Mouse (Mus musculus) gastrocnemius, postnatal 10 days (tissue): ENCODE results near the gene Slc8a1. TPM values are rescaled to one million over a fixed set of nuclear protein-coding genes. Genes with fewer than 3 reads are reported as not detected.
A peak's percentile ranks its signal among the peaks of the same experiment; 100 is the strongest.

Experiments used
- DNase-seq: peaks from one replicate; pipeline ENCODE4 v3.0.0; 2021; ENCODE audit warnings: mixed read lengths
- long read RNA-seq, 2 experiments: library from polyadenylated mRNA; stranded (forward); transcript quantifications; one replicate each; pipeline ENCODE4 v2.0.0; 2021
- total RNA-seq, 2 experiments: library from RNA; stranded (reverse); gene quantifications; 2 replicates each; pipeline ENCODE4 v1.2.3; 2021

The Slc8a1 gene
- total RNA-seq: 10 to 100 TPM; 22.4 to 29.0 TPM
- long read RNA-seq, experiment 1, partial matches to known transcripts: 0 of 4 reads
- long read RNA-seq, experiment 1, other reads (novel, unspliced or antisense): 4 of 4 reads
- long read RNA-seq, experiment 2, partial matches to known transcripts: 0 of 1 reads
- long read RNA-seq, experiment 2, other reads (novel, unspliced or antisense): 1 of 1 reads

DNA sequence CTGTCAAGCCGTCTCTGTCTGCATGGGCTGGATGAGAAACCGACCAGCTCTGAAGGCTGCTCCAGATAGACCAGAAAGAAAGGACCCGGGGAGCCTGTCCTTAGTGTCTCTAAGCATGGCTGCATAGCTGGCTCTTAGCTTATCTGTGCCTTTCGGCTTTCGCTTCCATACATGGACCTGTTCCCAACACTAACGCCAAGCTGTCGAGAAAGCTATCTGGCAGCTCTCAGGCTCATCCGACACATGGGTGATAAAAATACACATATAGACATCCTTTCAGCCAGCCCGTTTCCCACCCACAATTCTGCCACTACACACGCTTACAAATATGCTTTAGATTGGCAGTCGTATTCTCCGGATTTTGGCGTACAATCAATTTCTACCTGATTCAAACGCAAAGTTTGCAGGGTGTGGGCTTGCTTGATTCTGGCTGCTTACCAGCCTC lies at the start of gene Slc8a1:
Gene Slc8a1 (minus strand): TSS at position 67 of the 445 bp plus-strand sequence.
- no peak for DNase-seq

DNA sequence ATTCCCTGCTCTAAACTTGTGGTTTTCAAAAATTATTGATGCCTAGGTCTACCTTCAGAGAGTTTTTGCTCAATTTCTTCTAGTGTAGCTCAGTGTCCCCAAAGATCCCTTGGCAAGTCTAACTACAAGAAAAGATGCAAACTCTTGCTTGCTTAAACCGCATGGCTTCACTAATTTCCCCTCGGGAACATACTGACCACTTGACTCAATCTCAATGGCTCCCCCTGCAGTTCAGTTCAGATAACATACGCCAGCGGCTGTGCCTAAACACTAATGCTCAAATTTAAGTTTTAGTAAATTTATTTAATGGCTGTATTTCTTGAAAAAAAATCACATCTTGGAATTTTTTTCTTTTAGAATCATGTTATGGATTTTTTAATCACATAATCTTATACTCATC lies 49.2 kb upstream of the Slc8a1 start:
- DNase-seq: peak; percentile 24

DNA sequence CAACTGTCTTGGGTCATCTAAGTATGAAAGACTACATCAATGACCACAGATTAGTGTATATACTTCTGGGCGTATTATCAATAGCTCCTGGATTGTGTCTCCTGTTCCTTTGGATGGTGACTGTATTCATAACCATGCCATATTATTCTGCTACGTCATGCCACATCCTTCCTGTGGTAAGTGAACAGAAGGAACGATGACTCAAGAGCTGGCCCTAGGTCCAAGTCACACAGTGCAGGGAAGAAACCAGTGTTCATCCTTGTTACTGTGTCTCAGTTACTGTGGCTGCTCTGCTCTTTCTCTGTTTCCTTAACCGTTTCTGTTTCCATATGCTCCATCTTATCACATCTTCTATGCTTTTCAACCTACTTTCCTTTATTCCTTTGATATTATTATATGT lies 44.1 kb upstream of the Slc8a1 start:
- no peak for DNase-seq

DNA sequence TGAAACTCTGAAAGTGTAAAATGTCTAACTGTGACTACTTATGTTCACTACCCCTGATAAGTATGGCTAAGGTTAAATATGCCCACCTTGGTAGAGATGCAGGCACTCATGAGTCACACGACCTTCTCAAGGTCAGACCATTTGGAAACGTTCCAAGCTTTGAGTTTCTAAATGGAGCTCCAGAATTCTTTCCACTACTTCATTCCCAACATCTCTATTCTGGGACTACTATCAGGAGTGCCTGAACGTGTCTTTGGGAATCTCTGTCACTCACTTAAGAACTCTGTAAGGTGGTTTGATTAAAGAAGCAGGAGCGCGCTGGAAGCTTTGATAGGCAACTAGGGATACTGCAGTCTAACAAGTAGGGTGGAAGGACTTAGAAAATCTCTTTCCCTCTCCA lies 43.3 kb upstream of the Slc8a1 start:
- no peak for DNase-seq

DNA sequence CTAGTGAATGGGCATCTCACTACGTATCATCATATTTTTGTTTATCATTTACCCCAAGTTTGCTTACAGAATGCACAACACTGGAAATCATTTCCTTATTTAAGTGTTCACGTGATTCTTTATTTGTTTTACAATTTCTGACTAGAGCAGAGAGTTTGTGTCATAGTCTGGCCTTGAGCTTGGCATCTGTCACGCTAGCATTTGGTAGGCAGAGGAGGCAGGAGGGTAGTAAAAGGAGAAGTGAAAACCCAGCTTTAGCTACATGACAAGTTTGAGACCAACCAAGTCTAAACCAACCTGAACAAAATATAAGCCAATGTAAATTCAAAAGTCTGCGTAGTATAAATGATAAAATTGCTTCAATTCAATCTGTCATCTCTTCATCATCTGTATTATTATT lies 41.7 kb upstream of the Slc8a1 start:
- DNase-seq: no peak

DNA sequence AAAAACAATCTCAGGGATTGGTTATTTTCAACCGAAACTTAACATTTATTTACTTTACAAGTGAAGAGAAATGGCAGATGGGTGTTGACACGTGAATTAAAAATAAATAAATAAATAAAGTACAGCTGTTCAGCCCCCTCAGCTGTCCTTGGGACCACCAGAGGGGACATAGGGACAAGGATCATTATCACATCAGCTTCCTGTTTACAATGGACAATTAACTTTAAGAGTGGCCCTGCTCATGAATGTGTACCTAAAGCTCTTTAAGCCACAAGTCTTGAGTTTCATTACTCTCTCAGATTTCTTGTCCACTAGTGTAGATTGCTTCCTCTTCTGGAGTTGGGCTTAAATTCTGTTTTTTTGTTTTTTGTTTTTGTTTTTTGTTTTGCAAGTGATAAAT lies 12.5 kb upstream of the Slc8a1 start:
- DNase-seq: no peak

DNA sequence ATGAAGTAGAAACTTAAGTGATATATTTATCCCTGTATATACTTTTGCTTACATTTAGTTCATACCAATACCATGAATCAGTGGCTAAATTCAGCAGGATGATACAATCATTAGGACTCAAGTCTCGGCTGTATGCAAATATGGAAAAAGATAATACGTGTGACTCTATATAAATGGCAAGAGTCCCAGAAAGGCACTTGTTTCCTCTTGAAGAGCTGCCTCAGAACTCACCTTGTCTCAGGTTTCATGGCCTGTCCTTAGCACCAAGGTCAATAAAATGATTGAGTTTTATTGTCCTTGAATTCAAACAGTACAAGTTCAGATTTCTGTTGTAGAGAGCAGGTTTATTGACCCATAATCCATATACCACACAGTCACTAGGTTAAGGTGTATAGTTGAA lies 4.9 kb upstream of the Slc8a1 start:
- no peak for DNase-seq

DNA sequence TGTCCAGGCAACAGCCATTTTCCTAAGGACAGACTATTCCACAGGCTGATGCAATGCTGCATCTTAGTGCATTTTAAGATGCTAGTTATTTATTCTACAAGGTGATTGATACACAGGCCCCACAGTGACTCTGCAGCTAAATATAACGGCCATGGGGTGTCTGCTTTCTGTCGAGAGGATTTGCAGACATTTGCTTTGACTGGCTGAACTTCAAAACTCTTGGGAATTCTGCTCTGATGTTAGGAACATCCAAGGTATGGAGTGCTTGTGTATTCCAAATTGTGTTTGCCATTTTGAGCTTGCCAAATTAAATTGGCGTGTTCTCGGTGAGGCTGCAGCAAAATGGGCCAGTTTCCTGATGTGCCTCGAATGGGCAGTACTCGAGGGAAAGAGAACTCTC lies 2.4 kb upstream of the Slc8a1 start:
- no peak for DNase-seq

DNA sequence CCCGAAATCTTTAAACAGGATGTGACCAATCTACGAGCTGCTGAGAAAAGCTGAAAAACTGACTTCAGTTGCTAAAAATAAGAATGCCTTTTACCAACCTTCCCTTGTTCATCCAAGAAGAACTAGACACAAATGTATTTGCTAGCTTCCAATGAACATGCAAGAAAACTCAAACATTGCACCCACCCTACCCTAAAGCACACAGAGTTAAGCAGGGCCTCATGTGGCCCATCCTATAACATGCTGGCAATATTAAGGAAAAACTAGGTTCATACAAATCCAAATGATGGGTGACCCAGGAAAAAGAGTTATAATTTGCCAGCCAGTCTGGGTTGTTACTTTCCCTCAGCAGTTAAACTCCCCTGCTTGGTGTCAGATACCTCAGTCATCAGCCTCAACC lies 398 bp downstream of the Slc8a1 start:
- no peak for DNase-seq

DNA sequence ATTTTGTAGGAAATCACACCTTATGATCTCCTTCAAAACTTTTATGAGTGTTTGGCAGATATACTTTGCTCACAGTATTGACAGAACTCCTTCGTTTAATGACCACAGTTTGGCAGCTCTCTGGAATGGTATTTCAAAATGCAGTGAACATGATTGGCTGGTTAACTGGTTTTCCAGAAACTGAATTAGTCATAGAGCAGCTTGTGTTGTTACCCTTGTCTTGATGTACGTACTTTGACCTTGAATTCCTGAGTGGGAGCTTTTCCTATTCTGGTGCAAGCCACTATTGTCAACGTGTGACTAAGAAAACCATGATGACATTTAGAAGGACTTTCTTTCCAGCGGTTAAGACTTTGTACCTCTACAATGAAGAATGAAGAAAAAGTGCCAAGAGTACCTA lies 868 bp downstream of the Slc8a1 start:
- DNase-seq: no peak

DNA sequence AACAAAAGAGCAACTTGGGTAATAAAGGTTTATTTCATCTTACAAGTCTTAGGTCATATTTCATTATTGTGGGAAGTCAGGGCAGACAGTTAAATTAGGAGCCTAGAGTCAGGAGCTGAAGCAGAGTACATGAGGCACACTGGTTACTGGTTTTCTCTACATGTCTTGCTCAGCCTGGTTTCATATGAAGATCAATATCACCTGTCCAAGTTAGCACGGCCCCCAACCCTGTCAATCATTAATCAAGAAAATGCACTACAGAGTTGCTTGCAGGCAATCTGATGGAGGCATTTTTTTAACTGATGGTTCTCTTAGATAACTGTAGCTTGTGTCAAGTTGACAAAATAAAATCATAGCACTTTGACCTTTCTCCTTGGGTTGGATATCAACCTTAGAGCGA lies 2.6 kb downstream of the Slc8a1 start:
- DNase-seq: no peak

DNA sequence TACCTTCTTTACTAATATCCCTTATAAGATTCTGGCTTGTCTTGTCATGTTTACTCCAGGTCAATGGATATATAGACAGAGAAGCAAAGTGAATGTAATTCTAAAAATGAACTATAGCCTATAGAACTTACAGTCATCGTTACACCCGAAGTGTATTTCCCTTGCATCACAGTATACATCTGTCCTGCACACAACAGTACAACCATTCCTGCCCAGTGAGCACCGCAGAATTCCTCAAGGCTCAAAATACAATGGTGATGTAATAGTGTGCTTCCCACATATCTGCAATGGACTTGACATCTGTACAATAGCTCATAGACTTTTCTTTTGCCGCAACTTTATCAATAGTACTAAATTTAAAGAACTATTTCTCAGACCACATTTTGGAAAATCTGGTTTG lies 8.3 kb downstream of the Slc8a1 start:
- no peak for DNase-seq

DNA sequence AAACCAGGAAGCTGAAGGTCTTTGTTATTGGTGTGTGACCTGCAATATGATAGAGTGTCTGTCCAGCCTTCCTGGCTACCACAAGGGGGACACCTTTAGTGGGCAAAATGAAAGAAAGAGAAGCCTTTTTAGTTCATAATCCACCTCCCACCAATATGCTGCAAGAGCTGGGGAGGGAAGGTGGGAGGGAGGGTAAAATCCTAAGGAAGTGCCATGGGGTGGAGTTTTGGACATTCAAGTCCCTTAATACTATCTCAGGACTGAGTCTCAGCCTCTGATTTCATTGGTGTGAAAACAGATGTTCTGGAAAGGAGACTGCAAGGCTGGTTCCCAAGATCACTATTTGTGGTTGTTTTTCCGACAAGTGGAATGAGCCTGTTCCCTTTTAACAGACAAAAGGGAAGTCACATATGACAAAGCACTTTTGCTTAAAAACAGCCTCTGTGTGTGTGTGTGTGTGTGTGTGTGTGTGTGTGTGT lies 25.9 kb downstream of the Slc8a1 start:
- no peak for DNase-seq

DNA sequence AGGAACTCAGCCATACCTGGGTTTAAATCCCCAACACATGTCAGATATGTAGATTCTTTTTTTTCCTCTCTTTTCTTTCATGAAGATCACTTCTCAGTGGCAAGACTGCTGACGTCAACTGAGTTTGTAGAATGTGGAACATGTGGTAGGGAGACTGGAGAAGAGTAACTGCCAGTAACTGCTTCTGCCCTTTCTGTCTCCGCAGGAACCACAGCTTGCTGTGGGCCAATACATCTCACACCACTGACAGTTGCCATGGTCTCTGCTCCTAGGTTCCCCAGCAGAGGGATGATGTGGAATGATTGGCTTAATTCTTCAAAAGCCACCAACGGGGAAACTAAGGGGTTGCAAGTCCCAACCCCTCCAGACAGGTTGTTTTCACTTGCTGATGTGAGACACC lies 33.4 kb downstream of the Slc8a1 start:
- no peak for DNase-seq

DNA sequence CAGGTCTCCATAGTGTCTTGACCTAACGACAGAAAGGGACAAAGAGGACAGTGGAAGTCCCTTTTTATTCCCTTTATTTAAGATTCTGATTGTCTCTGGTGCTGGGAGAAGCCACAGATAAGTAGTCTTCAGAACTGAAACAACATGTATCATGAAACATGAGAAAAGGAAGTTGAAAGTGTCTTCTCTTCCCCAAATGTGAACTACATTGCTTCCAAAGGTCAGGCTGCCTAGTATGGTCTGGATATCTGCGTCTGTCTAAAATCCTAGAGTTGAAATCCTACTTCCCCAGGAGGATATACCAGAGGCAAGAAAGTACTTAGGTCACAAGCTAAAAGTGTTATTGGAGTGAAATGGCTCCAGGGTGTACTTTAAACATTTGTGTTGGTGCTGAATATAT lies 34.9 kb downstream of the Slc8a1 start:
- DNase-seq: no peak

DNA sequence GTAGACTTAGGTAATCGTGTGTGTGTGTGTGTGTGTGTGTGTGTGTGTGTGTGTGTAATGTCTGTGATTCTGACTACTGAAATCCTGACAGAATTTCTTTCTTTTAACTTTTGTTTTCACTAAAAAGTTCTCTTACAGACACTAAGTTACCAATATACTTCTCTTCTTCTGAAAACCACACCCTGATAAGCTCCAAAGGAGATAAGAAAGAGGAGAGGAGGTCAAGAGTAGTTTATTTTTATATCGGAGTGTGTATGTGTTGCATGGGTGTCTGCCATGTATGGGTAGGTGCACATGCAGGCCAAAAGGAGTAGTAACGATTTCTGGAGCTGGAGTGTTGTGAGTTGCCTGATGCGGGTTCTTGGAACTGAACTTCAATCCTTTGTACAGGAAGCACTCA lies 36.5 kb downstream of the Slc8a1 start:
- no peak for DNase-seq

DNA sequence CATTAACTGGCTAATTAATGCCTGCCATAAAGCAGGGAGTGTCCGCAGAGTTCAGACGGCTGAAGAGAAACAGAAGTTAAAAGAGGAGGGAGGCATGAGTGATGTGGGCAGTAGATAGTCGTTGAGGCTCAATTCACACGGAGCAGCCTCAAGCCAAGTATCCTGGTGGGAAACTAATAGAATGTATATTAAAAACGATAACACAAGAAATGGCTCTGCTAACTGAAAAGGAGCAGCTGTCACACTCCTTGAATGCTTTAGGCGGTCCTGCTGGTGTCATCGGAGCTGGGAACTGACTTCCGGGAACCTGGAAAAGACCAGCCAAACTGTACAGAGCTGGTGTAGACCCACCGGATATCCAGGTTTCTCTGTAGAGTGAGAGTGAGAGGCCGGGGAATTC lies 39.4 kb downstream of the Slc8a1 start:
- no peak for DNase-seq

DNA sequence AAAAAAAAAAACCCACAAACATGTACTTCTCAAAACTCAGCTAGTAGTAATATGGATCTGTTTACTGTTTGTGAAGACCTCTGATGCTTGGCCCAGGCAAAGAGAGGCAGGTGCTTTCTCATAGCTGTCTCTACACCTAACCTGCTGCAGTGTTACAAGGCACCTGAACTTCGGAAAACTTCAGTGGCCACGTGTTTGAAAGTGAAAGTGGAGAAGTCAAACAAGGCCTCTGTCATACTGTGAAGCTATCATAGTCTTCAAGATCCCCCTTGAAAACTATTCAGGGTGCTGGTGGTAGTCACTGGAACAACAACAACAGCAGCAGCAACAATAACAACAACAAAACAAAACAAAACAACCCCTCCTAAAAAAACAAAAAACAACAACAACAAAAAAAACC lies 40.5 kb downstream of the Slc8a1 start:
- DNase-seq: no peak

DNA sequence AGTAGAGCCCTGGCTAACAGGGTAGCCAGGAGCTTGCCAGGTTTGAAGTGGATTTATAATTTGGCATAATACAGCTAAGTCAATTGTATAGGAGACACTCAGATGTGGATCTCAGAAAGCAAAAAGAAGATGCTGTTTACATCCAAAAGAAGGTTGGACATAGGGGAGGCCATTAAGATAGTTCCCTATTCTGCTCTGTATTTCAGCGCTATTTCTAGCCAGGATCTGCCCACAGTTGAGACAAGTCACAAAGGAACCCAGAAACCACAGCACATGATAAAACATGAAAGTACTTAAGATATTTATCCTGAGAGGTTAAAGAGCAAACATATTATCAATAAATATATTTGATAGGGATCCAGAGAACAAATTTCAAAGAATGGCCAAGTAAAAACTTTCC lies 43.2 kb downstream of the Slc8a1 start:
- DNase-seq: no peak

DNA sequence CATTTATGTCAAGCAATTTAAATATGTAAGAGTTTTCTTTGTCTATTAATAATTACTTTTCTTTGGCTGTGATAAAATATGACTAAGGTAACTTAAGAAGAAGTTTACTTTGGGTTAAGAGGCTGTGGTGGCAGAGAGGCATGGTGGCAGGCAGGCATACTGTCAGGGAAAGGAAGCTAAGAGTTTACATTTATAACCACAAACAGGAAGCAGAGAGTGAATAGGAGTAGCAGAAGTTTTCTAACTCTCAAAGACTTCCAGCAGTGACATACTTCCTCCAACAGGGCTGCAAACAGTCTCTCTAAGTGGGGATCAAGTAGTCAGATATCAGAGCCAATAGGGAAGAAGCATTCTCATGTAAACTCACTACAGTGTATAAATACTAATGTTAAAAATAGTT lies 58.6 kb downstream of the Slc8a1 start:
- DNase-seq: no peak

DNA sequence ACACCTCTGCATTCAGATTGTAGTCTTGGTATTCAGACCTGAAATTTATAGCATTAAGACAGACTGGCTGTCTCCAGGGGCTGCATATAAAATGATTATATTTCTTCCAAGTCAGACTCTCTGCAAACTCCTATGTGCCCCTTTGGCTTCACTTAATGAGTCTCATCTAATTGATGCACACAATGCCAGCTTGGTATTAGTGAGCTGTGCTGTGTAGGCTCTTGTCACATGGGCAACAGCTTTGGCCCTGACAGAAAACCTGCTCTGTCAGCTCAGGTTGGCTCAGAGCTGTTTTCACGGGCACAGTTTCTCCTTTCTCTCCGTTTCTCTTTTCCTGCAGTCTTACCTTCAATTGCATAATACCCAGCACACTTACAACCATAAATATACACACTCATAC lies 60.7 kb downstream of the Slc8a1 start:
- DNase-seq: no peak

DNA sequence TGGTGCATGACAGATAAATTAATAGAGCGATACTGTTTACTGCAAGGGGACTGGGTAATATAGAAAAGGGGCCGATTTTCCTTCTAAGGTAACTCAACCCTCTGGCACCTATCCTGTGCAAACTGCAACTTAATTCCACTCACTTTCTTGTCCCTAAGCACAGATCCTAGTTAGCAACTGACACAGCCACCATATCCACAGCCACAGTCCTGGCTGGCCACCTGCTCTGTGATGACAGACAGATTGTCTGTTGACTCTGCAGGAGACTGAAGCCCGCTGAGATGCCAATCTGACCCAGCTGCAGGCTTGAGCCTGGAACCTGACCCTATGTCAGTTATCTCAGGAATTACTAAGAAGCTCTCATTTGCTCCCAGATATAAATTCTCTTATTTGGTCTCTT lies 62.0 kb downstream of the Slc8a1 start:
- DNase-seq: peak; percentile 26

DNA sequence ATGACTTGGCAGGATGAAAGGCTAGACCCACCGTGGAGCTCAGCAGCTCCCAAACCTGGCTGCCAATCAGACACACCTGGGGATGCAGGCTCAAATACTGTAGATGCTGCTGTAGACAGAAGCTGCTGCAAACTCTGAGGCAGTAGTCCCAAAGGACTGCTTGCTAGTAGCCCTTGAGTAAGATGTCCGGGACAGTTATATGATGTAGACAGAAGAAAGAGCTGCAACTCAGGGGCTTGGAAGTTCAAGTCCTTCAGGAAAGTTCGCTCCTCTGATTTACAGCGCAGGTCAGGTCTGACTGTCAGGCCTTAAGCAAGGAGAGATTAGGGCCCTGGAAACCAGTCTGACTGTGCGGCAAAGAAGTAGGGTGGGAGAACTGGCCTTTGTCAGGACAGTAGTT lies 66.9 kb downstream of the Slc8a1 start:
- DNase-seq: no peak

DNA sequence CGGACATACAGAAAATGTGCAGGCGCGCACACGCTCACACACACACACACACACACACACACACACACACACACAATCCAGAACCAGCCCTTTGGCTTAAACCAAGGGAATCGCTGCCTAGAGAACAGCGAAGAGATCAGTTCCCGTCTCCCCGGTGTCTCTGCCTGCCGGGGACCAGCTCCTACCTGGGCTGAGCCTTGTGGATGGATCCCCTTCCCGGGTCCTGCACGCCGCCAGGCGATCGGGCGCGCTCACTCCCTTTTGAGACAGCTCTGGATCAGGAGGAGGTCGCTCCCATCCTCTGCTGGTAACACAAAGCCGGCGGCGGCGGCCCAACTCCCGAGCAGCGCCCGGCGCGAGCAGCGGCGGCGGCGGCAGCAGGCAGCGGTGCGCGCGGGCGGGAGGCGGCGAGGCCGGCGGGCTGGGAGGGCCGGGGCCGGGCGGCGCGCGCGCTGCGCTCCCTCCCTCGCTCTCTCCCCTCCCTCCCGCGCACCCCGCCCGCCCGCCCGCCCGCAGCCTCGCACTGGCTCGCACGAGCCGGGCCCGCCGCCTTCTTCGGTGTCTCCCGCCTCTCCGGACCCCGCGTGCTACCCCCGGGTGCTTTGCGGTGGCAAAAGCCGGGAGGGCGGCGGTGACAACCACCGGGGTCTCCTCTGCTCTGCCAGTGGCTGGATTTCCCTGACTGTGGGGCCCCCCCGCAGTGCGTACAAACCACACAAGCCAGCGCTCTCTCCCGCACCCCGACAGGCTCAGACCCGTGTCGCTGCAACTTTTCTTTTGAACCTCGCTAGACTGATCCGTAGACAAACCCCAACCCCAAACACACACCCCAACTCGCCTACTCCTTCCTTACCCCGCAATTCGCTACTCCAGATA lies 68.1 kb downstream of the Slc8a1 start:
- DNase-seq: peak; percentile 77
